Mouse (Mus musculus) gastrocnemius, postnatal 4 days (tissue): ENCODE results near the gene Gm43738. TPM values are rescaled to one million over a fixed set of nuclear protein-coding genes. Genes with fewer than 3 reads are reported as not detected.
A peak's percentile ranks its signal among the peaks of the same experiment; 100 is the strongest.
"Not testable (repeated sequence)": the region's sequence is repeated elsewhere in the genome, so short reads cannot be mapped to it uniquely, and the experiment has no call there.

Experiments
- DNase-seq, 2 experiments: peaks; one replicate each; pipeline ENCODE4 v3.0.0; 2021 to 2022; ENCODE audit warnings: low spot score in 2 of 2, mixed read lengths in 2 of 2
- total RNA-seq, 2 experiments: library from RNA; stranded (reverse); gene quantifications; 2 replicates each; pipeline ENCODE4 v1.2.3; 2021

Gm43738 gene
- total RNA-seq, 2 experiments from 2014 or later: not detected

DNA sequence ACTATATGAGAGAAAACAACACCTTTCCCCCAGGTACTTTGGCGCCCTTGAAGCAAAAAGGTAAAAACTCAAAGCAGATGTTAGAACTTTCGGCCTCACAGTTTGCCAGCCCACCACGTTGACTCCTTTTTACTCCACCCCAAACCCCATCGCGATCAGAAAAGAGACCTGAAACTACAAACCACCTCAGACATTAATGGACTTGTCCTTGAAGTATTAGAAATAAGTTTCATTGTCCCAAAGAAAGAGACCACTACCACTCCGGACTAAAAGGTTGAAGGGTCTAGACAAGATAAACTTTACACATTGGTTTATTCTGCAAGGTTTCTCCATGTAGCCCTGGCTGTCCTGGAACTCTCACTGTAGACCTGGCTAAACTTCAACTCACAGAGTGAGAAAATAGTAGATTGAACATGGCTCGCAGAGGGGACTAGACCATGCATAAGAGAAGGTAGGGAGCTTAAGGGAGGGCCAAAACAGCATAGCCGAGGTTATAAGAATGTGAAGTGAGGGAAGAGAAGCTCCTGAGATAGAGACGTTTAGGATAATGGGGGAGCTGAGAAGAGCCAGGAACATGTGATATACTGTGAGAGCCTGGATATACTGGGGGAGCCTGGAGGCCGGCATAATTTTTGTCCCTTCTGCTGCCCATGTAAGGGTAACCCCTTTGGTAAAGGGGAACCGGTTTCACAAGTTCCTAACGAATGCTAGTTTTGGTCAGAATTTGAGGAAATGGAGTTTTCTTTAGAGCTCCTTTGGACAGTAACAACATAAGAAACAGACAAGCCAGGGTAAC is 1.8 kb upstream of the Gm43738 start:
- no peak for DNase-seq

DNA sequence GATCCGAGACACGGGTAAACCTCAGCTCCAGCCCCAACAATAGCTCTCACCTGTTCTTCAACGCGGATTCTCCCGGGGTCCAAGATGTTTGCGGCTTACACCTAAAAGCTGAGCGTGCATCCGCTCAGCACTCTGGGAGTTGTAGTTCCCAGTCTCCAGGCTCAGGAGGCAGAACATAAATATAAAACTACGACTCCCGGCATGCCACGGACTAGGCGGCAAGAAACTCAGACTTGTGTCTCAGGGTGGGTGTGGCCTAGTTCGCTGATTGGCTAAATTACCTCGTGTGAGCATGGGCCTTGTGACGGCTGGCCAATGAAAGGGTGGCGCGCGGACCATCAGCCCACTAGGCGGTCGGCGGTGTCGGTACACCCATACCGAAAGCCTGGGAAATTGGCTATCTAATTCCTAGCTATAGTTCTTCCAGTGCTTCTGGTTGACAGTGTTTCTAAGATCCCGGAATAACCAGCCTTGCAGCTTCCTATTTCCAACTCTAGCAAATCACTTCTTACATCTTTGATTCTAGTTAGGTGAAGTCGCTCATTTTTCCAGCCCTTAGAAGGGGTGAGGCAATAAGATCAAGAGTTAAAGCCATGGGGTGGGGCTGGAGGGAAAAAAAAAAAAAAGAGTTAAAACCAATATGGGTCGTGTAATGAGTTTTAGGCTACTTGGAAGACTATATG is 1.1 kb upstream of the Gm43738 start, which contains the start of gene Fdps:
Gene Fdps (minus strand): TSS at position 148 of the 683 bp plus-strand sequence.
- peak; percentile 79 to 93 for DNase-seq

DNA sequence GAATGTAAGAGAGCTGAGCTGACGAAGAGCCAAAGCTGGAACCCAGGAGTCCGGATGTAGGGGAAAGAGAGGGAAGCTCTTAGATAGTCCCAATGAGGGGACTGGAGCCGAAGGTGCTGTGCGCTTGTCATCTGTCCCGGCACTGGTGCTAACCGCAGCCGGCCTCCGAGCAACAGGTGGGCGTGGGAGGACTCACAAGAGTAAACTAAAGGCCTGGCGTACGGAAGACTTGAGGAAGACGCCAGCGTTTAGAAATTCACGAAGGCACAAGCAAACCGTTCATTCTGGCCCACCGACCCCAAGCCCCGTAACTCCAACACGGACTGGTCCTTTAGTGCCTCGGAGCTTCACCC is 536 bp upstream of the Gm43738 start:
- DNase-seq: peak in 1 of 2 experiments; percentile 23

DNA sequence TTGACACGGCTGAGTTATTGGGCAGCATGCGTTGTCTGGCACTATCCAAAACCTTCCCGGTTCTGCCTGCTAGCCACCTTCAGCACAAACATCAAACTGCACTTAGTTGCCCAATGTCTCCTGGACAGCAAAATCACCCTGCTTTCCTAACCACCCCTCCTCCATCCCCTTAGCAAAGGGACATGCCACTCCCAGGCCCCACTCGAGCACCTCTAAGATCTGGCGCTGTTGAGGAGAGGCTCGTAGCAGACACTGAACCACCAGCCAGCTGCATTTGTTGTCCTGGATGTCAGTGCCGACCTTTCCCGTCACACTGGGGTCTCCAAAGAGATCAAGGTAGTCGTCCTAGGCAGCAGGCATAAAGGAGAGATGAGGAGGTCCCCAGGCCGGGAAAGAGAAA is 6.9 kb downstream of the Gm43738 start:
- no peak for DNase-seq

DNA sequence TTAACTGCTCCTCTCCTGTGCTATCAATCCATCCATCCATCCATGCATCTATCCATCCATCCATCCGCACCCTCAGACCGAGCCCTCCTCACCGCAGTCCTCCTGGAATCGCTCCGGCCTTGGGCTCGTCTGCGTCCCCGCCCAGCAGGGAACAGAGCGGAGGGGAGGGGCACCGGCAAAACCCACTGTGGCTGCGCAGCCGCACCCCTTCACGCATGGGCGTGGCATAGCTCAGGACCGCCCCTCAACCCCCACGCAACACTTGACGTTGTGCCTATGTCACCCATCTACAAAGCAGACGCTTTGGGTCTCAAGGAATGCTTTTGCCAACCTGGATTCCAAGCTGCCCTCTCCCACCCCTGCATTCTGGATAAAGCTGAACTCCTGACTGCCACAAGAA is 7.7 kb downstream of the Gm43738 start, which contains the start of gene Rusc1:
Gene Rusc1 (minus strand): TSS at position 137 of the 400 bp plus-strand sequence.
- DNase-seq: peak; percentile 80 to 82

DNA sequence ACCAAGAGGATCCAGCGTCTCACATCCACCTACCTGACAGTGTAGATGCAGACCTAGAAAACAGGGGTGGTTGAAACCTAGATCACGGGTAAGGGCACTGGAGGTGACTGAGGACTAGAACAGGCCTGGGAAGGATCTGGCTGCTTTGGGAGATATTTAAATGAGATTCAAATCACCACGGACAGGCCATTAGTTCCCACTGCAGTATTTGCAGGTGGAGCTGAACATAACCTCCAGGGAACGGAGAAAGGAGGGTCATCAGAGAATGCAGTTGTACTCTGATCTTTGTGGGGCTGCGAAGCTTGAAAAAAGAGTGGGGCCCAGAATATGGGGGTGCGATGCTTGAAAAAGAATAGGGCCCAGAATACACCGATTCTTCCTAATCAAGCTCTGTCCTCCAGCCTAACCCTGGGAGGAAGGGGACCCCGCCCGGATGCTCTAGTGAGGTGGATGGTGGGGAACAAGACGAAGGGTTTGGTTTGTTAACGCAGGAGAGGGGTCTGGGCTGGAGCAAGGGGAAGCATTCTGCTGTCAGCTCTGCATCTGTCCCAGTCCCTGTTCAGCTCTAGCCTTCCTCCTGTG is 8.3 kb downstream of the Gm43738 start:
- no peak for DNase-seq

DNA sequence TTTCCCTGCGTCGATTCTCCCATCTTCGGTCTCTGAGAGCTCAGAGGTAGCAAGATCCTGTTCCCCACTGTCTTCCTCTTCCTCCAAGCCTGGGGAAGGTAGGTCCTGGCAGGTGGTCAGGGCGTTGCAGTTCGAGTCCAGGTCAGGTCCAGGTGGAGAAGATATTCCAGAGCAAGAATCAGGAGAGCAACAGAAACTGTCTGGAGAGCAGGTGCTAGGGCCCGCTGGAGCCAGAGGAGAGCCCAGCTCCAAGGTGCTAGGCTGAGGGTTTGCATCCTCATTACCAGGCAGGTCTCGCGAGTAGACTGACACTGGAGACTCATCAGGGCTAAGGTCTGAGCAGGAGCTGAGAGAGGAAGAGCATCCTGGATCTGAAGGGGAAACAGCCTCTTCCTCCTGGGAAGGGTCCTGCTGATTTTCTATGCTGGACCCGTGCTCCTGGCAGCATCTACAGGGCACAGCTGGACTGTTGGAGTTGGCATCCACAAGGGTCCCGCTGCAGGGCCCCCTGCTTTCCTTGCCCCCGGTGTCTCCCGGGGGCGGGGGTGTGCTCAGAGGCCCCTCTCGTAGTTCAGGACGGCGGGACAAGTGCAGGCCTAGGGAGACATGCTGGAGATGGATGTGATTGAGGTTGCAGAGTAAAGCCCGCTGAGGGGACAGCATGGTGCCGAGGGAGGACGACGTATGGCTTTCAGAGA is 8.9 kb downstream of the Gm43738 start:
- no peak for DNase-seq

DNA sequence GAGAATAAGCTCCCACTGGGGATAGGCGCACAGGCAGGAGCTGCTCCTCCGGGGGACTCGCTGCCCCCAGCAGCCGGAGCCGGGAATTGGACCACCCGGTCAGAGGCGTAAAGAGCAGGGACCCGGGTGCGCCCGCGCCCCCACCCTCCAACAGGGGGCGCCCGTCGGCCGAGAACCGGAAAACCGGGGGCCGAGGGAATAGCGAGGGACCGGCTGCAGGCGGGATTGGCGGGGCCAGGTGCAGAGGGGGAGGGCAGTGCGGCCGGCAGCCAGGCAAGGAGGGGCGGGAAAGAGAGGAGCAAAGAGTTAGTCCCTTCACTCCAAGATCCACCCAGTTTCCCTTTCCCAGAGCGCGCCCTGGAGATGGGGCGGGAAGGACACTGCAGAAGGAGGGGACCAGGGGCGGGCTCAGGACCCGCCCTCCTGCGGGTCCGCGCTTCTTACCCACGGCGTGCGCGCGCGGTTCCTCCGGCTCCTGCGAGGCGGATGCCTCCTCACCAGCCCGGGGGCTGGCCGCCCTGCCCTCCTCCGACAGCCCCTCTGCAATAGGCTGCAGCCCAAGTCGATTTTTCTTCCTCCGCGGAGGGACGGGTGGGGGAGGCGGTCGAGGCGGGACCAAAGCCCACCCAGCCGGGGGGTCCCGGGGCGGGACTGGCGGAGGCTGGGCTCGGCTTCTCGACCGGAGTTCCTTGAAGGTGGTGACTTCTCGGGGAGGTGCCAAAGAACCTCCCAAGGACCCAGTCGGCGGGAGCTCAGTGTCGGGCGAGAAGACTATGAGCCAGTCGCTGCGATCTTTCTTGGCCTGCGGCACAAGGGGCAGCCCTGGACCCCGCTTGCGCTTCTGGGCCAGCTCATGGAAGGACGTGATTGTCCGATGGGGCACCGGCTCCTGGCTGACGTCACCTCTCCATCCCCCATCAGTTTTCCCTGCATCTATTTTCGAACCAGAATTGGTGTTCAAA is 9.9 kb downstream of the Gm43738 start:
- peak; percentile 86 to 87 for DNase-seq

DNA sequence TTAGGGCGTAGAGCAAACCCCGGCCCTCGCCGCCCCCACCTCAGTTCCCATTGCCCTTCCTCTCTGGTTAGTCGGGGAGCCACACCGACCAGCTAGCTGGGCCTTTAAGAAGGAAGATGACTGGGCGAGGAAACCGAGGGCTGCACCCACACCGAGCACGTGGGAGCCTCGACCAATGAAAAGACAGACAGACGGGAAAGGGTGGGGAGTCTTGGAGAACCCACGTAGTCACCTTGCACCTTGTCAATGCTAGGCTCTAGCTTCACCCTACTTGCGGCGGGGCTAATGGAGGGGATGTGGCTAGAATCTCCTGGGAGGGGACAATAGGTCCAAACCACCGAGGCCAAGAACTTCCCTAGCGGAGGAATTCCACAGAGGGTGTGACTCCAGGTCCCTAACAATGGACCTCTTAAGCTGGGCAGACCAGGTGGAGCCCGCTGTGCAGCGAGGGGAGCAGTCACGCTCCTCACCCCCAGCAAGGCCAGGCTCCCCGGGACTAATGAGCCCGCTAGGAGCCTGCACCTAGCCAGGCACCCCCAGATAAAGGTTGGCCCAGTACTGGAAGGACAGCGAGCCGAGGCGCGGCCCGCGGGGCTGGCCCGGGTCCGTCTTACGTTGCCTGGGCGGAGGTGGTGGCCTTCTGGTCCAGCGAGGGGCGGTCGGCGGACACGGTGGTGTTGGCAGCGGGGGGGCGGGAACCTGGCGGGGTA is 10.9 kb downstream of the Gm43738 start:
- DNase-seq: peak; percentile 53 to 82

DNA sequence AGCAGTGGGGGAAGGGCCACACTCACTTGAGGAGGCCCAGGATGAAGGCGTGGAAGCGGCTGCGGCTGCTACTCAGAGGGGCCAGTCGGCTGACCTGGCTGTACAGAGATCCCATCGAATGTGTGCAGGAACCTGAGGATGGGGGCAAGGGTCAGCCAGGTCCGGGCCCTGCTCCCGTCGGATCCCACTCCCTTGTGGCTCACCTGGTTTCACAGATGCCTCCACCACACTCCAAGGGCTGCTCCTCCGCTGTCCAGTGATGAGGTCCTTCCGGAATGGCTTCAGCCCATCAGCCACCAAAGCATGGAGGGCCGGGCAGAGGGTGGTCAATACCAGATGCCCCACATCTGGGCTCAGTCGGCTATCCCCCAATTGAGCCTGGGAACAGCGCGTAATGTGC is 11.9 kb downstream of the Gm43738 start:
- no peak for DNase-seq

DNA sequence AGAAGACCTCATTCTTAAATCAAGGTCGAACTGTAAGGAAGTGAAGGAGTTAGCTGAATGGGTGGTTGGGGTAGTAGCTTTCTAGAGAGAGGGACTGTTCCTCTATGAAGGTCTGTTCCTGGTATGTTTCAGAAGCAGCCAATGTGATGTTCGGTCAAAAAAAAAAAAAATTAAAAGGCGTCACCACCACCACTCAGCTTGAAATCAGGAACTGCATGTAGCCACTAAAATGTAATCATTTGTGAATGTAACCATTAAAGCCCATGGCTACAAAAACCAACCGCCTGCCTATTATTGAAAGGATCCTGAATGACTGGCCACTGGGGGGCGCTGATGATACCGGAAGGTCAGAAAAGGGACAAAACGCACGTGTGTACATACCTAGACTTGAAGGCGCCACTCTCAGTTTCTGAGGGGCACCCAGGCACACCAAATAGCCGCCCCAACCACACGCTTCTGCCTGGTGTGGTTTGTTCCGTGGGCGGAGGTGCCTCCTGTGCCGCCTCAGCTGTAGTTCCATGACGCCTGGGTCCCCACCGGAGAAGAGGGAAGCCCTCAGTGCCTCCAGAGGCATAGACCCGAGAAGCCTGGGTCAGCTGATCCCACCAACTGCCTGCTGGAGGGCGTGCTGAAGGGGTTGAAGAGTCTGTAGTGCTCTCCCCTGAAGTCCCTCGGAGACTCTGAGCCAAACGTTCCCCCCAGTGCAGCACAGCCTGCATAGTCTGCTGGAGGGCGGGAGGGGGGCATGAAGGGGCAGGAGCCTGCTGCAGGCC is 13.4 kb downstream of the Gm43738 start:
- peak; percentile 58 to 80 for DNase-seq

DNA sequence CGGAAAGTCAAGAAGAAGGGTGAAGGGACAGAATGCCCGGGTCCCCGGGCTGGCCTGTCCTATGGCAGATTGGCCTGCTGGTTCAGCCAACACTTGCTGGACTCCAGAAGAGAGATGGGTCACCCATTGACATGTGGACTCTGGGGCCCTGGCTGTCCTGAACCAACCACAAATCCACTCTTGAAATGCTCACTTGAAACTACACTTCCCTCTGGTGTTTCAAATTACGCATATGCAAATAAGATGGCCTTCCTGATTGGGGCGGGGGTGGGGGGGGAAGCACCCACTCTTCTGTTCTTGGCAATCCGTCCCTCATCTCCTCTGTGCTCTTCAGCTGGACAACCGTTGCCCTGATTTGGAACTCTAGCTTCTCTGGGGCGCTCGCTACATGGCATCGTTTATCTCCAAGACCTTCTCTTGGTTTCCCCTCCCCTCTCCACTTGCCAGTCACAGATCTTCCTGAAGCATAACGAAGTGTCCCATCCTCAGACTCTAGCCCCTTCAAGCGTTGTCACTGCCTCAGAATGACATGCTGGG is 16.2 kb downstream of the Gm43738 start:
- no peak for DNase-seq

DNA sequence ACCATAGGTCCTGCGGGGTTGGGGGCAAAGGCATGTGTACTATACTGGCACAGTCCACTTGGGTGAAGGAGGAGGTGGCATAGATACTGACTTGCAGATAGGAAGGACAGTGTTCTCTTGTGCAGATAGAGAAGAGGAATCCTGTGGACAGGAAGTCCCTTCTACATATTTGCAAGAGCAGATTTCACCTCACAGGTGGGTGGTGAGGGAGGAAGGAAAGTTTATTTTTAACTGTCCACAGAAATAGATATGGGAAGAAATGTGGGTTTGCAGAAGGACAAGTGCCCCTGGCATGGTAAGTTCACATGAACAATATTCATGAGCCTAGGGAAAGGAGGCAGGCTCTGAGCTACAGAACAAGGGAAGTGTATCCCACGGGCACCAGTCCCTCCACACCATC is 16.8 kb downstream of the Gm43738 start:
- no peak for DNase-seq

DNA sequence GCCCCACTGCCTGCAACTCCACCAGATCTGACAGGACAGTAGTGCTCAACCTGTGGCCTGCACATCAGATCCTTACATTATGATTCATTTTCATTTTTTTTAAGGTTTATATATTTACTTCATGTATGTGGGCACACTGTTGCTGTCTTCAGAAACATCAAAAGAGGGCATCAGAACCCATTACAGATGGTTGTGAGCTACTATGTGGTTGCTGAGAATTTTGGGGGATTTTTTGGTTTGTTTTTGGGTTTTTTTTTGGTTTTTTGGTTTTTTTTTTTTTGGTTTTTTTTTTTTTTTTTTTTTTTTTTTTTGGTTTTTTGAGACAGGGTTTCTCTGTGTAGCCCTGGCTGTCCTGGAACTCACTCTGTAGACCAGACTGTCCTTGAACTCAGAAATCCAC is 18.6 kb downstream of the Gm43738 start:
- not testable (repeated sequence) for DNase-seq

DNA sequence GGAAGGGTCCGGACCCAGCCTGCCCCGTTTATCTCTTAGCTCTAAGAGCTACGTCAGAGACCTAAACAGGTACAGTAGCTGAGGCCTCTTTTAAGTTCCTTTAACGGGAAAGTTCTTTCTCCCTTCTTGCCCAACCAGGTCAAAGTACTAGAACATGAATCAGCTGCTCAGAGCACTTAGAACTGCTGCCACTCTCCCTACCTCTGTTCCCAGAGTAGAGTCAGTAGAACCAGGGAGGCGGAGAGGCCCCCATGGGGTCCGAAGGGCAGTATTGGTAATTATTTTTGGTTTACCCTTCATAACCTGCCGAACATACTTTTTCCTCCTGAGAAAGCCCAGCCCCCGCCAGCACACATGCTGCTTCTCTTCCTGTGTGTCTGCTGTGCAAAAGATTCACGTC is 23.5 kb downstream of the Gm43738 start:
- DNase-seq: no peak

DNA sequence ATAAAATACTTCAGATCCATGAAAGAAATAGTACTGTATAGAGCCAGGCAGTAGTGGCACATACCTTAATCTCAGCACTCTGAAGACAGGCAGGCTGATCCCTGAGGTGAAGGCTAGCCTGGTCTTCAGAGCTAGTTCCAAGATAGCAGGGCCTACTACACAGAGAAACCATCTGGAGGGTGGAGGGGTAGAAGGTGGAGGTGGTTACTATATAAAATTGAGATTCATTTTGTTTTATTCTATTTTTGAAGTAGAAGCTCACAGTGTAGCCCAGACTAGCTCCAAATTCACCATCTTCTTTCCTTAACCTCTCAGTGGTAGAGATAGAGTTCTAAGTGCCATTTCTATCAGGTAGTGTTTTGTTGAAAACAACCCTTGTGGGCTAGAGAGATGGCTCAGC is 33.6 kb downstream of the Gm43738 start:
- no peak for DNase-seq

DNA sequence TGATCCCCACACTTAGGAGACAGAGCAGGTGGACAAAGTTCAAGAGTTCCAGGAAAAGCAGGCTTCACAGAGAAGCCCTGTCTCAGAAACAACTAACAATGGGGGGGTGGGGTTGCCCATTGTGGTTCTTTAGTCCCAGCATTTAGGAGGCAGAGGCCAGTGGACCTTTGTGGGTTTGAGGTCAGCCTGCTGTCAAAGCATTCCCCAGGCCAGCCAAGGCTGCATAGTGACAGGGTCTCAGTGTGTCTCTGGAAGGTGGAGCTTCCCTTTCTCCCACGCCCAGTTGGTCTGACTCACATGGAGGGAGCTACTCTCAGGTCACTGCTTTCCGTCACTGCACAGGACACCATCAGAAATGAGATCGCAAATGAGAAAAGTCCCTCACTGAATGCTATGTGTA is 39.2 kb downstream of the Gm43738 start:
- no peak for DNase-seq

DNA sequence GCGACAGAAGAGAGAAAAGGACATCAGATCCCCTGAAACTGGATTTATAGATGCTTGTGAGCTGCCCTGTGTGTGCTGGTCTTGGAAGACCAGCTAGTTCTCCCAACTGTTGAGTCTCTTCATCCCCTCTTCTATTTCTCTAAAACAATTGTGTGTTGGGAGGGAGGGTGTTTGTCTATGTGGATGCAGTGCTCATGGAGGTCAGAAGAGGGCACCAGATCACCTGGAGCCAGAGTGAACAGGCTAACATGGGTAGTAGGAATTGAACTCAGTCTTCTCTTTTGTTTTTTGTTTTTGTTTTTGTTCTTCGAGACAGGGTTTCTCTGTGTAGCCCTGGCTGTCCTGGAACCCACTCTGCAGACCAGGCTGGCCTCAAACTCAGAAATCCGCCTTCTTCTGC is 42.1 kb downstream of the Gm43738 start:
- no peak for DNase-seq

DNA sequence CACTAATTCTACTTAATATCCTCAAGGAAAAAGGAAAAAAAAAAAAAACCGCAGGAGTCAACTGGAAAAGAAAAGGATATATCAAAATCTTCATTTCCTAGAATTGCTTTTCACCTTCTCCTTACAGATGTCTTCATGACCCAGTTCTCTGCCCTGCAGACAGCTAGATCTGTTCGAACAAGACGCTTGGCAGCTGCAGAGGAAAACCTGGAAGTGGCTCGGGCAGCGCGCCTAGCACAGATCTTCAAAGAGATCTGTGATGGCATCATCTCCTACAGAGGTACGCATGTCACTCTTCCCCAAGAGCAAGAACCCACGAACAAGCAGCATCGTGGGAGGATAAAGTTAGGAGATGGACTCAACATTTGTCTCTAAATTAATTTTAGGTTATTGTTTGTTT is 42.5 kb downstream of the Gm43738 start:
- no peak for DNase-seq
